Mouse (Mus musculus) liver, embryonic 16.5 days (tissue): Measurements from ENCODE around the gene Nrg3. TPM values are rescaled to one million over a fixed set of nuclear protein-coding genes. Genes with fewer than 3 reads are reported as not detected.

Experiments used
- ATAC-seq: fragments of 200-750 bp; cut with Nextera tagmentation; 2 replicates; pipeline ENCODE4 v1.8.0; 2017; ENCODE audit warnings: low read depth, mild to moderate bottlenecking, moderate number of reproducible peaks, moderate library complexity
- H3K27ac ChIP-seq: fragments of 300-500 bp; sonication (generic); 2 replicates; pipeline ENCODE4 v1.5.1; 2014; ENCODE audit warnings: mild to moderate bottlenecking, low read length
- H3K27me3 ChIP-seq: fragments of 300-500 bp; sonication (generic); 2 replicates; pipeline ENCODE4 v1.6.1; 2014; ENCODE audit warnings: low read depth, low read length, mixed read lengths; ENCODE audit not compliant: control insufficient read depth, insufficient read depth
- H3K36me3 ChIP-seq: fragments of 300-500 bp; sonication (generic); 2 replicates; pipeline ENCODE4 v1.6.1; 2014; ENCODE audit warnings: mild to moderate bottlenecking; ENCODE audit not compliant: control insufficient read depth, insufficient read depth
- H3K4me1 ChIP-seq: fragments of 300-500 bp; sonication (generic); 2 replicates; pipeline ENCODE4 v1.6.1; 2014; ENCODE audit warnings: low read depth, low read length, mixed read lengths; ENCODE audit not compliant: control insufficient read depth
- H3K4me2 ChIP-seq: fragments of 300-500 bp; sonication (generic); 2 replicates; pipeline ENCODE4 v1.6.1; 2014; ENCODE audit warnings: low read depth, low read length, mixed read lengths
- H3K4me3 ChIP-seq: fragments of 300-500 bp; sonication (generic); 2 replicates; pipeline ENCODE4 v1.5.1; 2014; ENCODE audit warnings: low read depth, mild to moderate bottlenecking, low read length
- H3K9ac ChIP-seq: fragments of 300-500 bp; sonication (generic); 2 replicates; pipeline ENCODE4 v1.6.1; 2014; ENCODE audit warnings: low read depth, low read length
- H3K9me3 ChIP-seq: fragments of 300-500 bp; sonication (generic); replicated peaks from 2 replicates; pipeline ENCODE4 v1.6.1; 2016; ENCODE audit warnings: low read length; ENCODE audit not compliant: control insufficient read depth
- WGBS: fragments of 180-500 bp; shearing (Covaris S2); extraction: QIAGEN DNeasy Blood & Tissue Kit; methylation state at CpG from one replicate; pipeline ENCODE4 v1.1.7; 2014; ENCODE audit not compliant: insufficient replicate concordance; 5-methylcytosine and 5-hydroxymethylcytosine counted together
- polyA plus RNA-seq: library from polyadenylated mRNA; unstranded; fragments of >200 nt; fragmentation: Nextera tagmentation; extraction: Ambion mirVana; gene quantifications from 2 replicates; pipeline ENCODE4 v1.2.1, GENCODE M21; 2015

Gene Nrg3
- polyA plus RNA-seq, 1 experiment from 2014 or later = not detected

DNA sequence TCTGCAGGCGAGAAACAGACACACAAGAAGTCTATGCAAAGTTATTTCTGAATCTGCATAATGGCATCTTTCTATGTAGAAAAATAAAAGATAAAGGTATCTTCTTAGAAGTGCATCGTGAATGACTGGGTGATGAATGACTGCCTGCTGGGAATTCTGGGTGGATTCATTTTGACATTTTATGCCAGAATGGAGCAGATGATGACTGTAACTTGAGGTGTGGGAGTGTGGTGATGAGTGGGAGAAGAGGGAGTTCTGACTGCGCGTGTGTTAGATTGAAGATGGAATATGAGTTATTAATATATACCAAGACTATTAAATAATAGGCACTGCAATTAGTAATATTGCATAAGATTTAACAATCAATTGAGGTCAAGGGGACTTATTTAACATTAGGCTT lies 208.5 kb downstream of the Nrg3 start:
- H3K27me3 ChIP-seq = no peaks in the 10 kb centered on the region
- H3K4me1 ChIP-seq = no peaks in the 10 kb centered on the region
- H3K9me3 ChIP-seq = no peaks in the 10 kb centered on the region
- H3K4me2 ChIP-seq = no peak overlapping the region
- H3K36me3 ChIP-seq = no peaks in the 10 kb centered on the region
- H3K4me3 ChIP-seq = no peak overlapping the region
- H3K9ac ChIP-seq = no peak overlapping the region
- WGBS = 66% methylated on average over 4 of the region's 4 CpGs
- no peak overlapping the region for H3K27ac ChIP-seq
- no peak for ATAC-seq

DNA sequence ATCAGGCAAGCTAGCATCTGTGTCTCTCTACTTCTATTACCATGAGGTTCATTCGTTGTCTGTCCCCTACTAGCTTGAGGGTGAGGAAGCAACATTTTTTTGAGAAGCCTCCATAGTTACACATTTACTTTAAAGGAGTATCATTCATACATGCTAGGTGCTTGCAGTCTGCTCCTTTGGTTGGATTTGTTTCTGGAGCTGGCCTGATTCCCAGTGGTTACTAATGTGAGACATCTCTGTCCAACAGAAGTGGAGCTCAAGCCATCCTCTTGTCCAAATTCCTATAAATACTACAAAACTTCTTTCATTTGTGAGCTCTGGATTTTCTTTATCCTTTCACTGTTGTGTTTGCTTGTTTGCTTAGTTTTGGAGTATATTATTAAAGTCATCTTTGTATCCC lies 211.9 kb downstream of the Nrg3 start:
- WGBS = 52% methylated on average over 1 of the region's 1 CpGs

DNA sequence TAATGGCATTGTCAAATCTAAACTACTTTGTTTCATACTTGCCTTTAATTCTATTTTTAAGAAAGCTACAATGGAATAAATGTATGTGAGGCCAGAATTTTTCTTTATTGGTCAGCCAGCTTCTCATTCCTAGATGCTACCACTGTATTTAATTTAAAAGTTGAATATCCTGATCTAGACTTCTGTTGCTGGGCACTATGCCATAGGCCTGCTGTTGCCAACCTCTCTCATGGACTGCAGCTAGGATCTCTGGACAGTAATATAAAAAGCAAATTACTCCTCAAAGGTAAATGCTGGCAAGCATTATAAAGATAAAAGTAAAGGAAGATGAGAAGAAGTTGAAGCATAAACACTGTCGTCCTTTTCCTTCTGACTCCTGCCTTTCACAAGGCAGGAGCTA lies 217.5 kb downstream of the Nrg3 start:
- no peak for ATAC-seq

More for the DNA sequence above, 211.9 kb downstream of the Nrg3 start:
- no peak for ATAC-seq
- Histone ChIP-seq H3K36me3 (no peaks in the 10 kb centered on the region), H3K9me3 (no peaks in the 10 kb centered on the region), H3K27me3 (no peaks in the 10 kb centered on the region), H3K9ac (no peak overlapping the region), H3K4me2 (no peak overlapping the region), H3K27ac (no peak overlapping the region), H3K4me3 (no peak overlapping the region), H3K4me1 (no peaks in the 10 kb centered on the region)

DNA sequence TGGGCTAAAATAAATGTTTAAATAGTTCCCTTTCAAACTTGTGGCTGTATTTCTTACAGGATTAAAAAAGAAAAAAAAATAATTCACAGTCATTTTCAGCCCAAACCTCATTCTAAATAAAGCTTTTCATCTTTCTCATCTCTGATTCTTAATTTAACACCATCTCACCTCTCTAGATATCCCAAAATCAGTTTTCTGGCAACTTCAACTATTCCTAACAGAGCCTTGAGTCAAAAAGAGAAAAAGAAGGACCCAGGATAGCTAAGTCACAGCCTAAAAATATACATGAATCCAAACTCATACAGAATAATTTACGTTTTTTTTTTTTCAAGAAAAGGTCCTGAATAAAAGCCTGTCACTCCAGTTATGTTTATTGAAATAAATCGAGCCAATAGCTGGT lies 232.6 kb downstream of the Nrg3 start:
- ATAC-seq = no peak
- 39% methylated on average over 2 of the region's 2 CpGs for WGBS
- Histone ChIP-seq H3K27me3 (no peaks in the 10 kb centered on the region), H3K4me2 (no peak overlapping the region), H3K9ac (no peak overlapping the region), H3K4me3 (no peak overlapping the region), H3K27ac (no peak overlapping the region), H3K36me3 (no peaks in the 10 kb centered on the region), H3K4me1 (no peaks in the 10 kb centered on the region), H3K9me3 (no peaks in the 10 kb centered on the region)

More for the DNA sequence above, 217.5 kb downstream of the Nrg3 start:
- H3K9ac ChIP-seq = no peak overlapping the region
- H3K4me3 ChIP-seq = no peak overlapping the region
- no peak overlapping the region for H3K4me2 ChIP-seq
- 41% methylated on average over 1 of the region's 1 CpGs for WGBS
- no peaks in the 10 kb centered on the region for H3K9me3 ChIP-seq
- no peak overlapping the region for H3K27ac ChIP-seq
- H3K27me3 ChIP-seq = no peaks in the 10 kb centered on the region
- no peaks in the 10 kb centered on the region for H3K36me3 ChIP-seq
- H3K4me1 ChIP-seq = no peaks in the 10 kb centered on the region

DNA sequence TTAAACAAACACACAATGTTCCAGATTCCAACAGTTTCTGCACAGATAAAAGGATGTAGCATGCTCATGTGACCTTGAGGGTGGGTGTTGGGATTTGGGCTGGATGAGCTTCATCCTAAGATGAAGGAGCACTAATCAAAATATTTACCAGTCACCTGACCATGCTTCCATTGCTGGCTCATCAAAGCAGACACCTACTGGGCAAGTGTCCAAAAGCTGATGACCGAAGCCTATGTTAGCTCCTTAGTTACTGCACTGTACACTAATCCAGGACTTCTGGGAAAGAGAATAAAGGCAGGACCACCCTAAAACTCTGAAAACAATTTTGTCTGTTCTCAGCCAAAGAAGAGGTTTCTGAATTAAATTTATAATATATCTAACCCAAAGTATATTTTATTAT lies 261.4 kb downstream of the Nrg3 start:
- WGBS = 59% methylated on average over 1 of the region's 1 CpGs

DNA sequence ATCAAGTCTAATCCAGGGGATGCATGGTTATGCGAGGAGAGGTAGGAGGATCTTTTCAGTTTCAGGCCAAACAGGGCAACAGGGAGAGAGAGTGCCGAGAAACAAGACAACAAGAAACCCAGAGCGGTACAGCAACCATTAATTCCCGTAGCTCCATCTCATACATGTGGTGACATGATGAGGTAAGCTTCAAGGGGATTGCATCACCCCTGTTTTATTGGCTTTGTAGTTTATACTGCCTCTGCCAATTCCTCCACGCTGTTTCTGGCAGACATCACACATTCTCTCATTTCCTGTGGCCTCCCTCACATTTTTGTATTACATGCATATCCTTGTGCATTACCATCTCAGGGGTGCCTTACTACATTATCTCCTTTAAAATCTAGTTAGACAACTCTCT lies 280.9 kb downstream of the Nrg3 start:
- H3K27me3 ChIP-seq = no peaks in the 10 kb centered on the region
- no peak for ATAC-seq

More for the DNA sequence above, 261.4 kb downstream of the Nrg3 start:
- H3K36me3 ChIP-seq = no peaks in the 10 kb centered on the region
- H3K9ac ChIP-seq = no peak overlapping the region
- no peaks in the 10 kb centered on the region for H3K27me3 ChIP-seq
- no peak overlapping the region for H3K4me2 ChIP-seq
- no peak overlapping the region for H3K4me3 ChIP-seq
- H3K4me1 ChIP-seq = no peaks in the 10 kb centered on the region
- no peak for ATAC-seq
- no peaks in the 10 kb centered on the region for H3K9me3 ChIP-seq
- H3K27ac ChIP-seq = no peak overlapping the region

DNA sequence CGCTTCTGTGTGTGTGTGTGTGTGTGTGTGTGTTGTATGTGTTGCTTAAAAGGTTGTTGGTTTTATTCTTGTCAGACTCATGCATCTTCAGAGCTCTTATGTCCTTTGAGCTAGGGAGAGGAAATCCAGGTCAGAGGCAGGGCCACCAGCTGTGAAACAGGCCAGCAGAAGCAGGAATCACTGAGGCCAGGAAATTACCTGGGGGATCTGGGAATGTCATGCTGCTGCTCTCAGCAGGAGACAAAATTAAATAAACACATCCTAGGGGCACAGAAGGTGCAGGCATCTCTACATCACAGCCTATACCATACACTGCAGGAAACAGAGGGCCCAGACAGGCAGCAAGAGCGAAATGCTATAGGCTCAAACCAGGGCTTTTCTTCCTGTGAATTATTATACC lies 299.2 kb downstream of the Nrg3 start:
- 46% methylated on average over 2 of the region's 2 CpGs for WGBS
- Histone ChIP-seq H3K4me1 (no peaks in the 10 kb centered on the region), H3K27ac (no peak overlapping the region), H3K4me2 (no peak overlapping the region), H3K36me3 (no peaks in the 10 kb centered on the region), H3K9me3 (no peaks in the 10 kb centered on the region), H3K4me3 (no peak overlapping the region), H3K27me3 (no peaks in the 10 kb centered on the region), H3K9ac (no peak overlapping the region)
- no peak for ATAC-seq

More for the DNA sequence above, 280.9 kb downstream of the Nrg3 start:
- H3K36me3 ChIP-seq = no peaks in the 10 kb centered on the region
- WGBS = 56% methylated on average over 5 of the region's 5 CpGs
- no peak overlapping the region for H3K4me2 ChIP-seq
- H3K9ac ChIP-seq = no peak overlapping the region
- H3K4me1 ChIP-seq = no peaks in the 10 kb centered on the region
- H3K4me3 ChIP-seq = no peak overlapping the region
- no peaks in the 10 kb centered on the region for H3K9me3 ChIP-seq
- H3K27ac ChIP-seq = no peak overlapping the region

DNA sequence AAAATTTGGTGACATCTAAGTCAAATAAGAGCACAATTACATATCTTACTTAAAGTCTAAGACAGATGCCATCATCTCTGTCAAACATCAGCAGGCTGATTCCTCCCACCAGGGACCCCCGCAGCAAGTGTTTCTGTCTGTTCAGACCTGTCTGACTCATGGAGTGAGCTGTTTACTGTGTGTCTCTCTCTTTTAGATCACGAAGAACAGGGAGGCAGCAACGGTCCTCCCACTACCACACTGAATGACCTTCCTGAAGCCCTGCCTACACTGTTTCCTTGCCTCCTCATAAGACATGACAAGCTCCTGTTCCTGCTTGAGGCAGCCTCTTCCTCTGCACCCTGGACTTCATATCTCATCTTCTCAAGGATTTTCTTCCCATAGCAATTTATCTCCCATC lies 312.7 kb downstream of the Nrg3 start:
- Histone ChIP-seq H3K36me3 (no peaks in the 10 kb centered on the region), H3K27me3 (no peaks in the 10 kb centered on the region), H3K9me3 (no peaks in the 10 kb centered on the region), H3K4me3 (no peak overlapping the region), H3K4me1 (no peaks in the 10 kb centered on the region), H3K9ac (no peak overlapping the region), H3K4me2 (no peak overlapping the region), H3K27ac (no peak overlapping the region)
- no peak for ATAC-seq
- 36% methylated on average over 3 of the region's 3 CpGs for WGBS

DNA sequence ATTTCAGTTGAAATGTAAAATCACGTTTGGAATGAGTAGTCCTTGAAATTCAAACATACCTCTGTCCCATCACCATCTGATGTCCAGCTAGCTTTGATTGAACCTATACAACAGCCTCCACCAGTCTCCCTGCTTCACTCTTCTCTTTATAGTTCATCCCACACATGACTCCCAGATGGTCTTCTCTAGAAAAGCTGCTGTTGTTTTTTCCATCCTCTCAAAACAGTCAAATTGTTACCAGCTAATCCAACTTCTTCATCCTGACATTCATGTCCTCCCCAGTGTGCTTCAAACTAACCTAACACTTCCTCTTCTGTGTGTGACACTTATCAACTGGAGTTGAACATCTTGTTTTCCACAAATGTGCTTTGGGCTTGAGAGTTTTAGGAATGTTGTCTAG lies 317.4 kb downstream of the Nrg3 start:
- no peak overlapping the region for H3K27ac ChIP-seq
- H3K9ac ChIP-seq = no peak overlapping the region
- H3K36me3 ChIP-seq = no peaks in the 10 kb centered on the region
- 19% methylated on average over 1 of the region's 1 CpGs for WGBS
- no peak for ATAC-seq
- no peak overlapping the region for H3K4me2 ChIP-seq
- H3K27me3 ChIP-seq = no peaks in the 10 kb centered on the region
- H3K4me3 ChIP-seq = no peak overlapping the region
- no peaks in the 10 kb centered on the region for H3K9me3 ChIP-seq
- no peaks in the 10 kb centered on the region for H3K4me1 ChIP-seq

DNA sequence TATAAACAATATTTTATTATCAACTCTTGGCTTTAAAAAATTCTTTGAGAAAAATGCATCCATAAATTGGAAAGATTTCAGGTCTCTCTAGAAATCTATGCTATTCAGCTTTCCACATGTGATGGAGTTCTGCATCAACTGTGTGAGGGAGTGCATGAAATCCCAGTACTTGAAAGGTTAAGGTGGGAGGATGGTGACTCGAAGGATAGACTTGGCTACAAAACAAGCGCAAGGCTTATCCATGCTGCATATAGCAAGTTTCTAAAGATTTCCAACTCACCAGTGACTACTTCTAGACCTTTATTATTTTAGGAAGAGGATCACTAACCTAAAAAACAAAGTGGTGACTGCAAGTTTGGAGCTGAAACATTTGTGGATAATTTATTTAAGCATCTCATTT lies 343.1 kb downstream of the Nrg3 start:
- WGBS = 58% methylated on average over 2 of the region's 2 CpGs
- H3K4me1 ChIP-seq = no peaks in the 10 kb centered on the region
- ATAC-seq = no peak
- no peak overlapping the region for H3K9ac ChIP-seq
- H3K9me3 ChIP-seq = no peaks in the 10 kb centered on the region
- H3K27me3 ChIP-seq = no peaks in the 10 kb centered on the region
- H3K4me3 ChIP-seq = no peak overlapping the region
- H3K27ac ChIP-seq = no peak overlapping the region
- H3K4me2 ChIP-seq = no peak overlapping the region
- H3K36me3 ChIP-seq = no peaks in the 10 kb centered on the region
